ENCODE assay signal across 11 mouse cellular contexts in genomic region chr17:85455063-85455462, GRCm38 (mm10).
A peak's percentile ranks its signal among the peaks of the same experiment; 100 is the strongest.
DNase-seq lines count a peak whose midpoint lies in the region; ATAC-seq and TF ChIP-seq lines count a peak whose summit lies in the region.
"Had no signal": no experiment of that assay in that cellular context is flagged by ENCODE, and none has a peak within 500 bp of the region (broad histone marks: within the 10 kb centered on the region; RNA-seq: fewer than 3 reads in every experiment).

No protein-coding gene starts in this region.

- no peaks in the 10 kb centered on the region for H3K9me3 ChIP-seq in lung, embryonic 16.5 days (ENCODE audit: control insufficient read depth, low read length)
- no peaks in the 10 kb centered on the region for H3K9me3 ChIP-seq in forebrain, embryonic 16.5 days (ENCODE audit: control insufficient read depth, low read length)
- H3K9me3 ChIP-seq: hindbrain, embryonic 15.5 days had no signal

- peaks cover 4% of the 10 kb centered on the region; the same call in 1 of the 2 replicates for H3K4me1 ChIP-seq in lung, embryonic 16.5 days (replicated peaks; ENCODE audit: control insufficient read depth, insufficient read depth, low read length)
- peaks cover 16% of the 10 kb centered on the region for H3K4me1 ChIP-seq in forebrain, embryonic 16.5 days (replicated peaks; ENCODE audit: control insufficient read depth, insufficient read depth, low read length)
- no peaks in the 10 kb centered on the region for H3K4me1 ChIP-seq in small intestine, adult 2 months (ENCODE audit: control insufficient read depth, insufficient read depth, insufficient read length, low read length)
- H3K4me1 ChIP-seq: hindbrain, embryonic 15.5 days had no signal

- H3K4me3 ChIP-seq in lung, embryonic 16.5 days (ENCODE audit: low read length), result no peak overlapping the region
- H3K4me3 ChIP-seq in forebrain, embryonic 16.5 days (replicated peaks; ENCODE audit: low read length), result peak overlapping the region; percentile 2
- 0 out of 2 replicates have a peak overlapping the region, but pooled peaks have one; percentile 15 for H3K4me3 ChIP-seq in small intestine, adult 2 months (ENCODE audit: low read depth, low read length)
- H3K4me3 ChIP-seq: hindbrain, embryonic 15.5 days had no signal

- H3K27ac ChIP-seq in lung, embryonic 16.5 days (ENCODE audit: low read length), result no peak overlapping the region
- H3K27ac ChIP-seq in forebrain, embryonic 16.5 days (ENCODE audit: low read length), result peak overlapping the region; percentile 41
- H3K27ac ChIP-seq in small intestine, adult 2 months (ENCODE audit: insufficient read depth, low read depth, low read length), result no peak overlapping the region
- H3K27ac ChIP-seq: hindbrain, embryonic 15.5 days had no signal

- TF ChIP-seq CTCF in small intestine, adult 2 months (IDR thresholded peaks at IDR 0.05; ENCODE audit: extremely low read depth, insufficient read length, insufficient replicate concordance, low read depth, low read length), result no peak

- no peak for DNase-seq in lung, postnatal 36 days
- DNase-seq in kidney, postnatal 10 days, result peak; percentile 16
- DNase-seq in gastrocnemius, postnatal 14 days, result no peak
- DNase-seq in thymus, postnatal 10 days (ENCODE audit: low spot score in 2 of 2), result no peak
- no peak for DNase-seq in lung, postnatal 10 days
- DNase-seq: lung, postnatal 14 days; thymus, postnatal 36 days had no signal

- no peak overlapping the region for H3K9ac ChIP-seq in lung, embryonic 16.5 days (ENCODE audit: low read length)
- H3K9ac ChIP-seq in forebrain, embryonic 16.5 days (replicated peaks; ENCODE audit: low read depth, low read length), result no peak overlapping the region
- H3K9ac ChIP-seq: hindbrain, embryonic 15.5 days had no signal

- no peak for TF ChIP-seq POLR2A in small intestine, adult 2 months (IDR thresholded peaks at IDR 0.05; ENCODE audit: low read depth, low read length)

- intact Hi-C loops in gastrocnemius, postnatal 14 days (cut with DNase I; ENCODE audit: low total_unique reads), result no loop called here

- under 1% methylated on average over 16 of the region's 16 CpGs for WGBS in lung, embryonic 16.5 days
- WGBS in forebrain, embryonic 16.5 days, result 1% methylated on average over 16 of the region's 16 CpGs
- 11% methylated on average over 16 of the region's 16 CpGs for WGBS in small intestine, adult 2 months

- peaks cover 67% of the 10 kb centered on the region for H3K27me3 ChIP-seq in lung, embryonic 16.5 days (ENCODE audit: control insufficient read depth, insufficient read depth, low read depth, low read length)
- H3K27me3 ChIP-seq in forebrain, embryonic 16.5 days (replicated peaks; ENCODE audit: control insufficient read depth, insufficient read depth, low read length), result peaks cover 51% of the 10 kb centered on the region
- peaks cover 11% of the 10 kb centered on the region for H3K27me3 ChIP-seq in small intestine, adult 2 months (ENCODE audit: control insufficient read depth, insufficient read depth, low read length)

- no peaks in the 10 kb centered on the region for H3K36me3 ChIP-seq in lung, embryonic 16.5 days (ENCODE audit: control insufficient read depth, insufficient read depth, low read length)
- H3K36me3 ChIP-seq in forebrain, embryonic 16.5 days (ENCODE audit: control insufficient read depth, insufficient read depth), result no peaks in the 10 kb centered on the region
- H3K36me3 ChIP-seq in small intestine, adult 2 months (ENCODE audit: control insufficient read depth, insufficient read depth, low read length), result no peaks in the 10 kb centered on the region
- H3K36me3 ChIP-seq: hindbrain, embryonic 15.5 days had no signal

- peak overlapping the region; percentile 31; the same call in 1 of the 2 replicates for H3K4me2 ChIP-seq in lung, embryonic 16.5 days (ENCODE audit: low read depth, low read length)
- H3K4me2 ChIP-seq in forebrain, embryonic 16.5 days (ENCODE audit: low read length), result peak overlapping the region; percentile 39

- ATAC-seq in lung, embryonic 16.5 days (ENCODE audit: low read depth), result no peak
- ATAC-seq in forebrain, embryonic 16.5 days, result peak; percentile 62
